Mouse (Mus musculus) left cerebral cortex, postnatal 25 days (tissue): ENCODE measurements around the gene Csf2rb2. TPM values are rescaled to one million over a fixed set of nuclear protein-coding genes. Genes with fewer than 3 reads are reported as not detected.
"Not testable (repeated sequence)": the region's sequence is repeated elsewhere in the genome, so short reads cannot be mapped to it uniquely, and the experiment has no call there.

ENCODE experiments used
- DNase-seq, 2 experiments: peaks; one replicate each; pipeline ENCODE4 v3.0.0; 2022; ENCODE audit warnings: low spot score in 2 of 2, mixed read lengths in 1 of 2
- intact Hi-C: fragments of 180-260 bp; cut with DNase I; formaldehyde crosslinking; loops from one replicate; pipeline ENCODE4 v1.15.1; 2025
- total RNA-seq, 2 experiments: library from RNA; stranded (reverse); gene quantifications; 2 replicates each; pipeline ENCODE4 v1.2.3; 2021

Gene Csf2rb2
- under 1 TPM; 0.60 to 0.69 TPM for total RNA-seq

- DNase-seq = no peak
Measured at GRCm38 (mm10) chr15:78305341-78305933, at the start of gene Csf2rb2. Gene Csf2rb2 (minus strand): TSS chr15:78305721.

GRCm38 (mm10) chr15:78354958-78355357 is 49.4 kb upstream of the Csf2rb2 start:
- peak; percentile 48 to 76 for DNase-seq
- intact Hi-C loops = loop anchor here (1.0 to 10.0 kb wide), 2 partner anchors 67 to 190 kb away; partner anchors contain the start of gene Sstr3

More at GRCm38 (mm10) chr15:78305341-78305933, at the start of gene Csf2rb2:
- intact Hi-C loops = no loop called here

- intact Hi-C loops = loop anchor here (10.0 kb wide), 1 partner anchor 193 kb away; the partner anchor contains the start of gene Sstr3
- DNase-seq = no peak
Measured at GRCm38 (mm10) chr15:78351586-78352165, 46.2 kb upstream of the Csf2rb2 start.

GRCm38 (mm10) chr15:78344567-78344966 is 39.0 kb upstream of the Csf2rb2 start:
- intact Hi-C loops = loop anchor here (5.0 kb wide), 2 partner anchors 167 to 362 kb away; no protein-coding TSS in a partner anchor
- no peak for DNase-seq

GRCm38 (mm10) chr15:78343683-78344082 is 38.2 kb upstream of the Csf2rb2 start:
- intact Hi-C loops = loop anchor here (5.0 kb wide), 2 partner anchors 166 to 361 kb away; no protein-coding TSS in a partner anchor

DNA sequence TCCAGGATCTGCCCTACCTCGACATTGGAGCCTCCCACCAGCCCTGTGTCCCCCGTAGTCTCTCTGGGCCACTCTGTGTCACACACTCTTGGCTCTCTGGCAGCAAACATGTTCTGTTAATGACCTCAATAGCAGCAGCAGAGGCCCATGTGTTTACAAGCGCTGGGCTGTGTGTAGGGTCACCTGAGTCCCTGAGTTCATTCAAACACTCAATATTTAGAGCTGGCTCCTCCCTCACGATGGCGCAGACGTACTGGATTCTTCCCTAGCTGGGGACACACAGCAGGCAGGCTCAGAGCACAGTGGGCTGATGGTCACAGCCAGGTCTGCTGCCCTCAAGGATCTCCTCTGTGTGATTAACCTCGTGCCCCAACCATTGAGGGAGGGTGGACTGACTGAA is 35.4 kb upstream of the Csf2rb2 start:
- DNase-seq = not testable (repeated sequence)
- intact Hi-C loops = loop anchor here (1.0 to 5.0 kb wide), 3 partner anchors 84 to 359 kb away; no protein-coding TSS in a partner anchor

More at GRCm38 (mm10) chr15:78343683-78344082, 38.2 kb upstream of the Csf2rb2 start:
- no peak for DNase-seq

- intact Hi-C loops = loop anchor here (1.0 to 5.0 kb wide), 3 partner anchors 83 to 358 kb away; no protein-coding TSS in a partner anchor
- peak; percentile 48 to 72 for DNase-seq
Measured at GRCm38 (mm10) chr15:78339627-78340423, 34.3 kb upstream of the Csf2rb2 start.

DNA sequence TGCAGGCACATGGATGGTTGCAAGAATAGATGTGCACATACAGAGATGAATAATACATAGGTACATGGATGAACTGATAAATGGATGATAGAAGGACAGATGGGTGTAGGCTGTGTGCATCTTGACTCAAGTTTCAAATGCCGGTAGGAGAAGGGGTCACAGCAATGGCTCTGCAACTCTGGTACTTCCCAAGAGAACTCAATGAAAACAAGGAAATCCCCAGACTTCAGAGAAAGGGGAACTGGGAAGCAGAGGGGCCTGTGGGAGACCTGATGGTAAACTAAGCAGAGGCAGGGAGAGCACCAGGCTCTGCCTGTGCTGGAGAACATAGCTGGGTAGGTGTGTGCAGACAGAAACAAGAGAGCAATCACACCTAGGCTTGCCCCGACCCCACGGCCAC is 28.9 kb upstream of the Csf2rb2 start:
- intact Hi-C loops = no loop called here
- no peak for DNase-seq

DNA sequence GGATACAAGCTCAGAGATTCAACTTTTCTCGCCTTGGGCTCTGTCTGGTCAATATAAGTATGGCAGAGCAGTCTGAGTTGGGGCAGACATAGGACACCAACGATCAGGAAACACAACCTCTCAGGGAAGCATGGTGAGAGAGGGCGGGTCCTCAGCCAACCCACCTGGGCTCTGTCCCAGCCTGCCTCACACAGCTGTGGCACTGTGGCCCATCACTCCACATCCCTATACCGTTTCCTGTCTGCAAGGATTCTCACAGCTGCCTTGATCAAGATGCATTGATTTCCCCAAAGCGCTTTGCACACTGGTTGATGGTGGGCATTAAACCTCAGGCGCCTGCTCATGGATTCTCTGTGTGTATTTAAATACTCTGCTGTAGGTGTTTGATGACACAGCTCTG is 27.5 kb upstream of the Csf2rb2 start:
- DNase-seq = no peak
- intact Hi-C loops = no loop called here

DNA sequence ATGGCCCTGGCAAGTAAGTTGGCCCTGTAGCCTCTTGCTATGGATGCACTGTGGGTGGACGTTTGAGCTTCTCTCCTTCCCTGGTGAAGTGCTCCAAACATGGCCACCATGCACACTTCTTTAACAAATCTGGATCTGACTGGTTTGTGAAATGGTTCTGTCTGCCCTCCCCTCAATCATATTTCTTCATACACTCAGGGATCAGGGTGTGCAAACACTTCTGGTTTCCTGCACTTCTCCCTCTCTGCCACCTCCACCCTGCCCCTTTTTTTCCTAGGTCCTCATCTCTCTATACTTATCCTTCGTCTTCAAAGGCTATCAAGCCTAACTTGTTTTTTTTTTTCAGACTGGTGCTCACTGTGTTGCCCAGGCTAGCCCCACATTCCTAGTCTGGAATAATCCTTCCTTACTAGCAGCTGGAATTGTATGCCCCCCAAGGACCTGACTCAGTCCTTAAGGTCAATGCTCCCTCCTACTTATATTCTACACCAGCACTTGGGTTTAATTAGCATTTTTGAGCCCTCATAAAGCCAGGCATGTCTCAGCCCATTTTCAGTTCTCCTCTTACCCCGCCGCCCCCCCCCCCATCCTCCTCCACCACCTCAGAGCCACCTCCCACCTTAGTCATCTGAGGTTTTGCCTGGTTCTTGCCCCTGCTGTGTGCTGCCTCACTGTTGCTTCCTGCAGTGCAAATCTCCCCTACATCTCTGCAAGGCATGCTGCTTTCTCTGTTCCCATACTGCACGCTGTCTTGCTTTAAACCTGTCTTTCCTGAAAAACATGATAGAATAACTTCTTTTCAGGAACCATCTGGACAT is 26.2 kb upstream of the Csf2rb2 start:
- DNase-seq = no peak
- intact Hi-C loops = no loop called here

DNA sequence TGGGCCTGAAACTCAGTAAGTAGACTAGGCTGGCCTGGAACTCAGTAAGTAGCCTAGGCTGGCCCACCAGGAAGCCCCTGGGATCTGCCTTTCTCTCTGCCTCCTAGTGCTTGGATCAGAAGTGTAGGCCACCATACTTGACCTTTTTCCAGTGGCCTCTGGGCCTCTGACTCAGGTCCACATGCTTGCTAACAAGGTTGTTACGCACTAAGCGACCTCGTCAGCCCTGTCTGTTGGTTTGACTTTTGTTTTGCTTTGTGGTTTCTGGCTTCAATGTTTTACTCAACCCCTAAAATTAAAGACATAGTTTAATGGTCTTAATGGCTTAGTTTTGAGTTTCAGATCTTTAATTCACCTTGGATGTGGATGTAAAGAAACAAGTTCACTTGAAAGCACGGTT is 25.2 kb upstream of the Csf2rb2 start:
- intact Hi-C loops = no loop called here
- no peak for DNase-seq

DNA sequence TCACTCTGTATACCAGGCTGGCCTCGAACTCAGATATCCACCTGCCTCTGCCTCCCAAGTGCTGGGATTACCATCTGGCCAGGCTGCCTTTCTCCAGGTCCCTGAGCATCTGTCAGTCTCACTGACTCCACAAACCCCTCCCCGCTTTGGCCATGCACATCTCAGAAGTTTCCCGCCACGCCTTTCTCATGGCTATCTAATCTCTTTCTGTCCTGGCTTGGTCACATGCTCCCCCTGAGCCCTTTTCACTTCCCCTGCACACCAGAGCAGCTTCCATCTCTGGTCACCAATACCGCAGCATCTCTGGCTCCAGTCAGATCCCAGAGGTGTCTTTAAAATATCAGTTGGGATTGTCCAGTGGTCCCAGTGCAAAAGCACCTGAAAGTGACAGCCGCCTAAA is 24.5 kb upstream of the Csf2rb2 start:
- intact Hi-C loops = not testable (repeated sequence)

GRCm38 (mm10) chr15:78328520-78329097 is 23.1 kb upstream of the Csf2rb2 start:
- DNase-seq = no peak
- intact Hi-C loops = no loop called here

More for the DNA sequence above, 24.5 kb upstream of the Csf2rb2 start:
- not testable (repeated sequence) for DNase-seq

DNA sequence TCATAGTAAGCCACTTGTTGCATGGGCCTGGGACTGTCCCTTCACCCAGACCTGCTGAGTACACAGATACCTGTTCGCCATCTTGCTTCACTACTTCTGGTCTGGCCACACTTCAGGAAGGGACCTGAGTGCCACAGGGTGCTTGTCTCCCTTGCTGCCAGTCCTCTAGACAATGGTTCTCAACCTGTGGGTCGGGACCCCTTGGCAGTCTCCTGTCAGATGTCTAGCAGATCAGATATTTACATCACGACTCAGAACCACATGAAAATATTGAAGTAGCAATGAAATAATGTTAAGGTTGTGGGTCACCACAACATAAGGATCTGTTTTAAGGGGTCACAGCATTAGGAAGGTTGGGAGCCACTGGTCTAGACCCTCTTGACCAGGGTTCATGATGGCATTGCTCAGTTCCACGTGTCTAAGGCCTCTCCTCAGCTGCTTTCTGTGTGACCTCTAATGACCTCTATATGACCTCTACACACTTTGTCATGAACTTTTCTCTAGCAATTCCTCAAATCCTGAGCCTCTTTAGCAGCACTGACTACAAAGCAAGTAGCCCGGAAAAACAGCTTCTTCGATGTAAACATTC is 22.3 kb upstream of the Csf2rb2 start:
- intact Hi-C loops, DNase-seq: not testable (repeated sequence)

DNA sequence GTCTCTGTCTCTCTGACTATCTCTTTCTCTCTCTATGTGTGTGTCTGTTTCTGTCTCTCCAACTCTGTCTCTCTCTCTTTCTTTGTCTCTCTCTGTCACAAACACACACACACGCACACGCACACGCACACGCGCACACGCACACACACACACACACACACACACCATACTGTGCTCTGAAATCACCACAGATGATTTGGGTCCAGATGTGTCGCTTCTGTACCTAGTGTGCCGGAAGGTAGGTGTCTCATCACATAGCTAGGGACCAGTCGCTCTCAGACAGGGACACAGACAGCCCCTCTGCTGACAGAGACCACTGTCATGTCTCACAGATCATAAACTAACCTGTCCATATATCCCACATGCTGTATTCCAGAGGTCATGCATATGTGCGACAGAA is 21.2 kb upstream of the Csf2rb2 start:
- no peak for DNase-seq
- intact Hi-C loops = no loop called here

DNA sequence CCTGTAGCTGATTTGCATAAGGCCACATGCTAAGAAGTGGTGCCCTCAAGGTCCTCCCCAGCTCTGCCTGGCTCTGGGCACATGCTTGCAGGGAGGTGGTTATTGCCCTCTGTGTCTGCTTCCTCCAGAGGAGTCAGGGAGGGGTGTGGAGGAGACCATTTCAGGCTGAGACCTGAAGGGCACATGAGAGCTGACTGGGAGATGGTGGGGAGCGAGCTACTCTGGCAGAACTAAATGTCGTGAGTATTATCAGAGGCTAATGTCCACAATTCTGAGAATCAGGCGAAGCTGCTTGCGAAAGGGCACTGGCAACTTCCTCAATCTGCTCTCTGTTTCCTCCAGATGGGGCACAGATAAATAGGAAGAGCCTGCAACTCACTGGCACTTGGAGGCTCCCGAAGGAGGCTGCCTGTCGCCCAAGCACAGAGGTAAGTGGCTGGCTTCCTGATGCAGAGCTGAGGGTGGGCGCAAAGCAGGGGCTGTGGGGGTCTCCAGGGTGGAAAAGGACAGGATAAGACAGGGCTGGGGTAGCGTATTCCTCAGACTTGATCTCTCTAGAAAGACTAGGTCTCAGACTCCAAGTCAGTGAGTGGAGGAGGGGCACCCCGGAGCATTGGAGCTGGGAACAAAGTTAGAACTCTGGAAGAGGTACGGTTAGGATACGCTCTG is 20.3 kb upstream of the Csf2rb2 start, which contains the start of gene Csf2rb:
Gene Csf2rb, plus strand, starts transcription at position 82 of the 669 bp plus-strand sequence.
- no peak for DNase-seq
- intact Hi-C loops = no loop called here

GRCm38 (mm10) chr15:78324294-78324693 is 18.8 kb upstream of the Csf2rb2 start:
- intact Hi-C loops = loop anchor here (5.0 kb wide), 1 partner anchor 67 kb away; no protein-coding TSS in a partner anchor
- DNase-seq = no peak

- DNase-seq = no peak
Measured at GRCm38 (mm10) chr15:78323366-78323765, 17.8 kb upstream of the Csf2rb2 start.

More at GRCm38 (mm10) chr15:78323366-78323765, 17.8 kb upstream of the Csf2rb2 start:
- intact Hi-C loops = loop anchor here (5.0 kb wide), 1 partner anchor 66 kb away; no protein-coding TSS in a partner anchor
